Mouse (Mus musculus) olfactory bulb, adult 2 months (tissue): ENCODE results near the gene Ahcyl2.

Experiments
- CTCF ChIP-seq: fragments of 200-500 bp; IDR thresholded peaks from 2 replicates; pipeline ENCODE4 v1.5.1; 2012; ENCODE audit warnings: low read depth, mild to moderate bottlenecking, low read length, moderate library complexity; ENCODE audit not compliant: insufficient read depth
- POLR2A ChIP-seq: fragments of 200-500 bp; IDR thresholded peaks from 2 replicates; pipeline ENCODE4 v1.6.1; 2012; ENCODE audit warnings: mild to moderate bottlenecking, low read depth, low read length, moderate library complexity; ENCODE audit not compliant: insufficient read depth

- TF ChIP-seq POLR2A (no peak), CTCF (no peak)
These were observed 12.3 kb downstream of the Ahcyl2 start for GRCm38 (mm10) chr6:29780082-29780481.
